ENCODE assay signal across 22 mouse cellular contexts in the genomic region with DNA sequence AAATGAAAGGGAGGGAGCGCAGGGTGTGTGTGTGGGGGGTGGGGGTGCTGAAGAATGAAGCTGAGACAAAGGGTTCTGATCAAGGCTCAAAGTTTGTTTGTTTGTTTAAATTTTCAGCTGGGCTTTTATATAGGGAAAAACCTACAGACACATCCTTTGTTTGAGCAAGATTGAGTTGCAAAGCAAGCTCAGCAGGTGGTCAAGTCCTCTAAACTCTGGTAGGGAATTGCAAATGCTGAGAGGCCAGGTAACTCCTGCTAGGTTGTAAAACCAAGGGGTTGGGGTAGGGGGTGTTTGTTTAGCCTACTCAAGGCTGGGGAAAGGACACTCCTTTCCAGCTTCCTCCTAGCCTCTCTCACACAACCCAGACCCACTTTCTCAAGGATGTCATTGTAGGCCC.
A peak's percentile ranks its signal among the peaks of the same experiment; 100 is the strongest.
DNase-seq lines count a peak whose midpoint lies in the region; TF ChIP-seq lines count a peak whose summit lies in the region.
"Had no signal": no experiment of that assay in that cellular context is flagged by ENCODE, and none has a peak within 500 bp of the region (broad histone marks: within the 10 kb centered on the region; RNA-seq: fewer than 3 reads in every experiment).

No protein-coding gene starts in this region.

- H3K4me1 ChIP-seq in ES-E14 (ENCODE audit: control insufficient read depth in 2 of 2, insufficient read depth in 2 of 2, low read length in 2 of 2, poor library complexity in 1 of 2), result no peaks in the 10 kb centered on the region

- DNase-seq in ES-CJ7 (ENCODE audit: low read depth, low spot score), result peak; percentile 63
- DNase-seq in ES-E14 (ENCODE audit: low read depth, low spot score), result peak; percentile 16
- DNase-seq in R1 (ENCODE audit: low read depth, low spot score), result peak; percentile 59
- DNase-seq in ZHBTc4 (ENCODE audit: low read depth, low spot score), result peak; percentile 51
- DNase-seq in urinary bladder, postnatal 4 days (ENCODE audit: low spot score in 2 of 2), result no peak
- DNase-seq in spleen, adult 18-20 months, result no peak
- no peak for DNase-seq in adrenal gland, adult 8-10 months
- no peak for DNase-seq in frontal cortex, postnatal 36 days (ENCODE audit: low spot score in 2 of 2)
- DNase-seq: adrenal gland, adult 2 months; adrenal gland, postnatal 10 days; adrenal gland, postnatal 14 days; adrenal gland, postnatal 25 days; adrenal gland, postnatal 36 days; B cell, adult 2 months; cerebellum, adult 11 months; cerebellum, adult 11-12 months; cerebellum, adult 18-20 months; cerebellum, adult 2 months; cerebellum, adult 8-10 months; cerebellum, adult 9-10 months; cerebellum, adult 9-11 months had no signal

- no peaks in the 10 kb centered on the region for H3K36me3 ChIP-seq in ES-E14 (ENCODE audit: control insufficient read depth, insufficient read depth, low read length, poor library complexity, severe bottlenecking)
- H3K36me3 ChIP-seq: G1E had no signal

- H3K4me3 ChIP-seq in ES-E14 (ENCODE audit: insufficient read depth in 1 of 2, low read depth in 1 of 2, low read length in 2 of 2, poor library complexity in 1 of 2, severe bottlenecking in 1 of 2), result no peak overlapping the region

- H3K9me3 ChIP-seq in ES-E14 (ENCODE audit: control insufficient read depth, insufficient read depth, low read depth, low read length), result no peaks in the 10 kb centered on the region; the same call in 1 of the 2 replicates
- H3K9me3 ChIP-seq: G1E had no signal

- H3K27ac ChIP-seq in ES-E14 (ENCODE audit: insufficient read depth, low read depth, low read length, poor library complexity, severe bottlenecking), result no peak overlapping the region

- H3K9ac ChIP-seq in ES-E14 (ENCODE audit: insufficient read depth, low read depth, low read length, poor library complexity, severe bottlenecking), result no peak overlapping the region

- in situ Hi-C loops in ES-E14 (cut with MboI; ENCODE audit: low sequenced_read_pairs in 2 of 2, unreplicated experiment in 2 of 2), result no loop called here

TF ChIP-seq in ES-E14, 5 proteins besides CTCF, POLR2A, EP300 and RAD21:
- TF ChIP-seq ZNF384 (IDR thresholded peaks at IDR 0.05; ENCODE audit: low read depth, low read length) (no peak), HCFC1 (IDR thresholded peaks at IDR 0.05; ENCODE audit: borderline replicate concordance, insufficient read depth, low read length) (no peak), MAFK (IDR thresholded peaks at IDR 0.05; ENCODE audit: insufficient read depth, low read depth, low read length) (no peak), CHD2 (IDR thresholded peaks at IDR 0.05; ENCODE audit: low read depth, low read length) (no peak), ZC3H11A (IDR thresholded peaks at IDR 0.05; ENCODE audit: borderline replicate concordance, low read depth, low read length) (no peak)

Comparison
In these comparisons a context has a peak if more than half of its experiments do, and no peak if none do; other contexts are left out.
1. DNase-seq: peak in ES-CJ7 (single experiment), ES-E14 (single experiment), R1 (single experiment) and ZHBTc4 (single experiment); none in urinary bladder, postnatal 4 days (0 of 2), spleen, adult 18-20 months (0 of 2), adrenal gland, adult 8-10 months (single experiment) and frontal cortex, postnatal 36 days (0 of 2).